Mouse (Mus musculus): Measurements from ENCODE around the gene Apobec2. TPM values are rescaled to one million over a fixed set of nuclear protein-coding genes. Genes with fewer than 3 reads are reported as not detected.

Apobec2 gene
- 7.5 and 13.3 TPM in 2 replicates for polyA plus RNA-seq (2012; rRNA removed)

DNA sequence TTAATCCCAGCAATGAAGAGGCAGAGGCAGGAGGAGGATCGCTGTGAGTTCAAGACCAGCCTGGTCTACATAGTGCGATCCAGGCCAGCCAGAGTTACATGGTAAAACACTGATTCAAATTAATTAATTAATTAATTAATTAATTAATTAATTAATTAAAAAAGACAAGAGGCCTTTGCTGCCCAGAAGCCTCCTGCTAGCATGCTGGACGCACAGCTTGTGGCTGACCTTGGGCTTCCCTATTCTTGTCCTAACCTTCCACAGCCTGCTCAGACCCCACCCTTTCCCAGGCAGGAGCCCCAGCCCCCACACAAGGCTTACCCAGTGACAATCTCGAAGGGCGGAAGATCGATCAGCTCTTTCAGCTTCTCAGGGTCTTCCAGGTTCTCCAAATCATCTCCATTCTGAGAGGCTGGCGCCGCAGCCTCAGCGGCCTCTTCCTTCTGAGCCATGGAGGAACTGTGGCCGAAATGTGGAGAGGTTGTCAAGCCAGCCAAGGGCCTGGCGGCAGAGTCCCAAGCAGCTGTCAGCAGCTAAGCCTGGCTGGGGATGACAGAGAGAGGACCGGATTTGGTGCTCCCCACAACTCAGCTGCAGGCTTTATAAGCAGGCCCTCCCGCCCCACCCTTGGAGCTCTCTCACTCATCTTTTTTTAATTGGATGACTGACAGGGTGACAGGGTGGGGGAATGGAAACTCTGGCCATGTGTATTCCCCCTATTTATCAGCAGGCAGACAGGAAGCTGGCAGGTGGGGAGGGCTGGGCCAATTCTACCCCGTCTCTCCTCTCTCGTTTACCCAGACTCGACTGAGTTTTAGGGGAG lies at the start of gene Apobec2:
TSS of gene Apobec2 (minus strand) at position 773 of the 823 bp plus-strand sequence.

GRCm38 (mm10) chr17:48454688-48455087 lies 22.0 kb upstream of the Apobec2 start, which contains the start of gene Unc5cl:
Gene Unc5cl, plus strand, starts transcription at chr17:48454901.

GRCm38 (mm10) chr17:48451353-48451675 lies 18.6 kb upstream of the Apobec2 start, which contains the start of gene Tspo2:
Gene Tspo2, minus strand, starts transcription at chr17:48451522.

DNA sequence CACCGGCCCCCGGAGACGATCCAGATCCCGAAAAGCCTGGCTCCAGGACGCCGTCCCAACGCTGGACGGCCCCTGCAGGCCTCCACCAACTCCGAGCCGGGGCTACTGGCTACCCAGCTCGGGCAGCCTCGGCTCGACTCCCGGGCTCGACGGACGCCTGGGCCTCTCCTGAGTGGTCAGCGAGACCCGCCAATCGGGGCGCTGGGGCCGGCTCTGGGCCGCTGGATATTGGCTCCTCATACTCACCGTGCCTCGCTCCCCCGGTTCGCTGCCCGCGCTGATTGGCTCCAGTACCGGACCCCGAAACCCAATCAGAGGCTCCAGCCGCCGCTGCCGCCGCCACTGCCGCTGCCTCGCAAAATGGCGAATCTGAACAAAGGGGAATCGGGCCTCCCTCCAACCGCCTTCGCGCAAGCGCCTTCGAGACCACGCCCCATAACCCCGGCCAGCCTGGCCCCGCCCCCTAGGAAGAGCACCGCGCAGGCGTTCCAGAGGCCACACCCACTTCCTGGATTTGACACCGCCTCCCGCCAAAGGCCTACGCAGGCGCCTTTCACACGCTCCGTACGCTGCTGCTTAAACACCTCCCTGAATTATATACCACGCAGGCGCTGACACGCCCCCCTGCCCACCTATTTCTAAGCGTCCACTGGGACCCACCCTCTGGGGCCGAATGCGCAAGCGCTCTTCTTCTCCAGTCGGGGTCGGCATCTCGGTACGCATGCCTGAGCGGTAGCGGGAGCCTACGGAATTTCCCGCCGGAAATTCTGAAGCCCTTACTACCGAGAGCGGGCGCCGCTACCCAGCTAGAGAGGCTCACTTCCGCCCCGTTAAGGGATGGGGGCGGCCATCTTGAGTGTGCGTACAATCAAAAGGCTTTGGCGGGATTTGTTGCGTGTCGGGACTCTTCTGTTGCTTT lies 23.1 kb downstream of the Apobec2 start, which contains the start of the genes Nfya and Oard1:
TSS of gene Nfya (minus strand) at position 527 of the 919 bp plus-strand sequence.
TSS of gene Oard1 (plus strand) at position 635 of the 919 bp plus-strand sequence.

Other genes starting within 250 kb of the Apobec2 start
- 0.02 TPM in 1 of 2 replicates, not detected in the other for gene Trem1, start 200.2 kb downstream of the Apobec2 start, polyA plus RNA-seq (2012; rRNA removed)
- gene Trem3, start 185.2 kb downstream of the Apobec2 start, polyA plus RNA-seq (2012; rRNA removed): not detected in 2 replicates
- gene Treml4, start 168.6 kb downstream of the Apobec2 start, polyA plus RNA-seq (2012; rRNA removed): 0.14 and 0.19 TPM in 2 replicates
- 0.24 and 0.62 TPM in 2 replicates for gene Treml2, start 133.4 kb downstream of the Apobec2 start, polyA plus RNA-seq (2012; rRNA removed)
- 0.15 and 0.45 TPM in 2 replicates for gene B430306N03Rik, start 116.8 kb downstream of the Apobec2 start, polyA plus RNA-seq (2012; rRNA removed)
- gene Trem2, start 86.5 kb downstream of the Apobec2 start, polyA plus RNA-seq (2012; rRNA removed): 3.2 and 4.6 TPM in 2 replicates
- gene Treml1, start 73.0 kb downstream of the Apobec2 start, polyA plus RNA-seq (2012; rRNA removed): 0.14 TPM in 1 of 2 replicates, not detected in the other
- gene Nfya, start 23.0 kb downstream of the Apobec2 start, polyA plus RNA-seq (2012; rRNA removed): 14.8 and 17.1 TPM in 2 replicates
- 1.4 and 3.0 TPM in 2 replicates for gene Oard1, start 22.9 kb downstream of the Apobec2 start, polyA plus RNA-seq (2012; rRNA removed)
- gene Tspo2, start 18.6 kb upstream of the Apobec2 start, polyA plus RNA-seq (2012; rRNA removed): 0.45 and 0.61 TPM in 2 replicates
- gene Unc5cl, start 22.0 kb upstream of the Apobec2 start, polyA plus RNA-seq (2012; rRNA removed): 2.3 and 3.6 TPM in 2 replicates